Mouse (Mus musculus) limb, embryonic 10.5 days (tissue): Measurements from ENCODE around the gene Plxnb3. TPM values are rescaled to one million over a fixed set of nuclear protein-coding genes. Genes with fewer than 3 reads are reported as not detected.

Experiments used
- DNase-seq: peaks from one replicate; pipeline ENCODE4 v3.0.0-alpha.2; 2017; ENCODE audit warnings: low spot score
- H3K27ac ChIP-seq: fragments of 300-500 bp; sonication (generic); 2 replicates; pipeline ENCODE4 v1.5.1; 2016; ENCODE audit warnings: mild to moderate bottlenecking
- H3K27me3 ChIP-seq: fragments of 300-500 bp; sonication (generic); 2 replicates; pipeline ENCODE4 v1.6.1; 2016; ENCODE audit warnings: low read depth, mild to moderate bottlenecking; ENCODE audit not compliant: poor library complexity, severe bottlenecking
- H3K36me3 ChIP-seq: fragments of 300-500 bp; sonication (generic); 2 replicates; pipeline ENCODE4 v1.6.1; 2016; ENCODE audit warnings: mild to moderate bottlenecking, moderate library complexity
- H3K4me1 ChIP-seq: fragments of 300-500 bp; sonication (generic); 2 replicates; pipeline ENCODE4 v1.6.1; 2016
- H3K4me3 ChIP-seq: fragments of 300-500 bp; sonication (generic); 2 replicates; pipeline ENCODE4 v1.5.1; 2016; ENCODE audit warnings: mild to moderate bottlenecking, moderate library complexity
- H3K9me3 ChIP-seq: fragments of 300-500 bp; sonication (generic); replicated peaks from 2 replicates; pipeline ENCODE4 v1.6.1; 2016; ENCODE audit warnings: mild to moderate bottlenecking
- WGBS: fragments of 180-500 bp; shearing (Covaris S2); methylation state at CpG from one replicate; pipeline ENCODE4 v1.1.7; 2016; 5-methylcytosine and 5-hydroxymethylcytosine counted together
- polyA plus RNA-seq: library from polyadenylated mRNA; unstranded; fragments of >200 nt; fragmentation: Nextera tagmentation; extraction: Ambion mirVana; gene quantifications from 2 replicates; pipeline ENCODE4 v1.2.1, GENCODE M21; 2016

Gene Plxnb3
- polyA plus RNA-seq, 1 experiment from 2014 or later: not detected

- H3K27me3 ChIP-seq: peaks cover 88% of the 10 kb centered on the region
- H3K36me3 ChIP-seq: peaks cover 28% of the 10 kb centered on the region
- H3K9me3 ChIP-seq: no peaks in the 10 kb centered on the region
- H3K4me1 ChIP-seq: 0 out of 2 replicates have a peak, but pooled peaks cover 4% of the 10 kb centered on the region
- H3K27ac ChIP-seq: no peak overlapping the region
- DNase-seq: no peak
- H3K4me3 ChIP-seq: no peak overlapping the region
Measured at GRCm38 (mm10) chrX:73793039-73793438, 36.1 kb downstream of the Plxnb3 start.

- no peak for DNase-seq
Measured at GRCm38 (mm10) chrX:73793505-73793904, 36.6 kb downstream of the Plxnb3 start.

GRCm38 (mm10) chrX:73797511-73797910 lies 40.6 kb downstream of the Plxnb3 start:
- no peak overlapping the region for H3K4me3 ChIP-seq
- peaks cover 86% of the 10 kb centered on the region for H3K27me3 ChIP-seq
- no peaks in the 10 kb centered on the region for H3K9me3 ChIP-seq
- H3K36me3 ChIP-seq: no peaks in the 10 kb centered on the region
- H3K27ac ChIP-seq: no peak overlapping the region
- DNase-seq: no peak
- H3K4me1 ChIP-seq: no peaks in the 10 kb centered on the region
- WGBS: 91% methylated on average over 2 of the region's 2 CpGs

More at GRCm38 (mm10) chrX:73793505-73793904, 36.6 kb downstream of the Plxnb3 start:
- Histone ChIP-seq H3K27ac (no peak overlapping the region), H3K27me3 (peaks cover 88% of the 10 kb centered on the region), H3K36me3 (peaks cover 27% of the 10 kb centered on the region), H3K9me3 (no peaks in the 10 kb centered on the region), H3K4me1 (0 out of 2 replicates have a peak, but pooled peaks cover 1% of the 10 kb centered on the region), H3K4me3 (no peak overlapping the region)
- 38% methylated on average over 1 of the region's 1 CpGs for WGBS

DNA sequence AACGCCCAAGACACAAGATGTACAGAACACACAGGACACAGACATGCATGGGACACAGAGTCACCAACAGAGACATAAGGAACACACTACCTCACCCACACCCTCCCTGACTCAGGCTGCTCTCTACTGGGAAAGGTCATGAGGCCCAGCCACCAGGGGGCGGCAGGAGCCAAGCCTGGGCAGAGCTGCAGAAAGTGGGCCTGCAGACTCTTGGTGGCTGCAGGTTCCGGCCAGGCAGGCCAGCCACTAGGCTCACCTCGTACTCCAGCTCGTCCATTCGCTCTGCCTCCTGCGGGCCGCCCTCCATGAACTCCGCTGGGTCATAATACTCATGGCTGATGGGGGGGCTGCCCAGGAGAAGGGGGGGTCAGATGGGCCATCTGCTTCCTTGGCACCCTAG lies 41.6 kb downstream of the Plxnb3 start:
- H3K36me3 ChIP-seq: no peaks in the 10 kb centered on the region

GRCm38 (mm10) chrX:73805814-73806213 lies 48.9 kb downstream of the Plxnb3 start:
- 38% methylated on average over 1 of the region's 1 CpGs for WGBS
- DNase-seq: no peak

More for the DNA sequence above, 41.6 kb downstream of the Plxnb3 start:
- peaks cover 80% of the 10 kb centered on the region for H3K27me3 ChIP-seq
- no peaks in the 10 kb centered on the region for H3K9me3 ChIP-seq
- H3K4me1 ChIP-seq: no peaks in the 10 kb centered on the region
- DNase-seq: peak; percentile 70
- WGBS: 34% methylated on average over 8 of the region's 9 CpGs
- H3K27ac ChIP-seq: no peak overlapping the region
- no peak overlapping the region for H3K4me3 ChIP-seq

GRCm38 (mm10) chrX:73815072-73815471 lies 58.2 kb downstream of the Plxnb3 start:
- 10% methylated on average over 14 of the region's 14 CpGs for WGBS
- Histone ChIP-seq H3K27ac (peak overlapping the region; percentile 83), H3K4me1 (no peaks in the 10 kb centered on the region), H3K9me3 (no peaks in the 10 kb centered on the region), H3K27me3 (peaks cover 62% of the 10 kb centered on the region), H3K36me3 (no peaks in the 10 kb centered on the region), H3K4me3 (peak overlapping the region; percentile 47)
- DNase-seq: peak; percentile 56

More at GRCm38 (mm10) chrX:73805814-73806213, 48.9 kb downstream of the Plxnb3 start:
- peaks cover 31% of the 10 kb centered on the region for H3K27me3 ChIP-seq
- no peaks in the 10 kb centered on the region for H3K36me3 ChIP-seq
- H3K4me1 ChIP-seq: no peaks in the 10 kb centered on the region; the same call in 1 of the 2 replicates
- no peak overlapping the region for H3K27ac ChIP-seq
- H3K9me3 ChIP-seq: no peaks in the 10 kb centered on the region
- H3K4me3 ChIP-seq: no peak overlapping the region

- no peak for DNase-seq
- 66% methylated on average over 3 of the region's 3 CpGs for WGBS
- Histone ChIP-seq H3K27me3 (peaks cover 64% of the 10 kb centered on the region), H3K27ac (no peak overlapping the region), H3K36me3 (no peaks in the 10 kb centered on the region), H3K9me3 (no peaks in the 10 kb centered on the region), H3K4me3 (no peak overlapping the region), H3K4me1 (no peaks in the 10 kb centered on the region)
Measured at GRCm38 (mm10) chrX:73816596-73817314, 59.9 kb downstream of the Plxnb3 start.

Other genes starting within 250 kb of the Plxnb3 start
- 113 and 153 TPM in 2 replicates for gene Dusp9, start 117.7 kb upstream of the Plxnb3 start, polyA plus RNA-seq
- gene Pnck, start 97.0 kb upstream of the Plxnb3 start, polyA plus RNA-seq: 3.7 and 7.7 TPM in 2 replicates
- 4.4 and 6.1 TPM in 2 replicates for gene Slc6a8, start 83.9 kb upstream of the Plxnb3 start, polyA plus RNA-seq
- 159 and 174 TPM in 2 replicates for gene Bcap31, start 40.9 kb upstream of the Plxnb3 start, polyA plus RNA-seq
- 9.2 and 12.7 TPM in 2 replicates for gene Abcd1, start 40.5 kb upstream of the Plxnb3 start, polyA plus RNA-seq
- 1.1 and 1.6 TPM in 2 replicates for gene Srpk3, start 17.3 kb downstream of the Plxnb3 start, polyA plus RNA-seq
- gene Idh3g, start 29.8 kb downstream of the Plxnb3 start, polyA plus RNA-seq: 178 and 190 TPM in 2 replicates
- gene Ssr4, start 29.9 kb downstream of the Plxnb3 start, polyA plus RNA-seq: 111 and 116 TPM in 2 replicates
- gene Pdzd4, start 67.9 kb downstream of the Plxnb3 start, polyA plus RNA-seq: 0.40 and 0.61 TPM in 2 replicates
- gene Avpr2, start 135.0 kb downstream of the Plxnb3 start, polyA plus RNA-seq: 0.10 TPM in 2 replicates
- gene L1cam, start 139.0 kb downstream of the Plxnb3 start, polyA plus RNA-seq: 0.63 and 1.7 TPM in 2 replicates
- gene Arhgap4, start 164.8 kb downstream of the Plxnb3 start, polyA plus RNA-seq: 1.7 and 2.4 TPM in 2 replicates
- gene Naa10, start 164.9 kb downstream of the Plxnb3 start, polyA plus RNA-seq: 180 and 205 TPM in 2 replicates
- 11.2 and 13.7 TPM in 2 replicates for gene Renbp, start 173.8 kb downstream of the Plxnb3 start, polyA plus RNA-seq
- gene Hcfc1, start 209.3 kb downstream of the Plxnb3 start, polyA plus RNA-seq: 87.7 and 88.4 TPM in 2 replicates